Mouse (Mus musculus): ENCODE data around the gene C1galt1c1.

C1galt1c1 gene

DNA sequence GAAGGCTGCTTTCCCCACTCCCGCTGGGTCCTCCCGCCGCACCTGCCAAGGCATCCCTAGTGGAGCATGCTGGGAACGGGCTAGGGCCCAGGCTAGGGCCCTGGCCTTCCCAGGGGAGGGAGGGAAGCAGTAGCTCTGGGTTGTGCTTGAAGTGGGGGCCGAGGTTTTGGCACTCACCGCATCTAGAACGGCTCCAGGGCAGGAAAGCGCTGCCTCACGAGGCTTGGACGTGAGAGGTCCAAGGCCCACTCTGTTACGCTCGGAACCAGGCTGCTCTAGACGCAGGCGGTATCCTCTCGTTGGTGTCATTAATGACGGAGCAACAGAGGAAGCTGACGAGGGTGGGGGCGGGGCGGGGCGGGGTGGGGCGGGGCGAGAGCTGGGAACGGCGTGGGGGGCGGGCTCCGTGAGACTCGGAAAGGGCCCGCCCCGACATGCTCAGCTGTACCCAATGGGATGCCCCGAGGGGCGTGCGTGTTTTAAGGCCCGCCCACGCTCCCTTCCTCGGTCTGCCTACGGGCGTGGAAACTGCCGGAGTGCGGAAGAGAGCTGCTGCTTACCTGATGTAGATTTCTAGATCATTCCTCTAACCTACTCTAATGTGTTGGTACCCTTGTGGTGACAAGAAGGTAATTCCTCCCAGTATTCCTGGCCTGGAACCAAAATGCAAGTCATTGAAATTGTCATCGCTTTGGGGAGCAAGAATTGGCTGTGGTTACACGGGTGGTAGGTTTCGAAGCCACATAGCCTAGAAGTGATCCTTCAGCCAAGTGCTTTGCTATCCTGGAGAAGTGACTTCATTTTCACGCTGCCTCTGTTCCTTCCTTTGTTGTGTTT is at the start of gene C1galt1c1:
Gene C1galt1c1 (minus strand): TSS at position 287 of the 837 bp plus-strand sequence.
- WGBS: 2% methylated on average over 30 of the region's 43 CpGs

GRCm38 (mm10) chrX:38681972-38682371 is 47.1 kb upstream of the C1galt1c1 start:
- WGBS: 75% methylated on average over 2 of the region's 2 CpGs

GRCm38 (mm10) chrX:38669111-38669903 is 34.4 kb upstream of the C1galt1c1 start:
- 80% methylated on average over 6 of the region's 6 CpGs for WGBS

- WGBS: 82% methylated on average over 4 of the region's 4 CpGs
Measured at GRCm38 (mm10) chrX:38656206-38656883, 21.5 kb upstream of the C1galt1c1 start.

DNA sequence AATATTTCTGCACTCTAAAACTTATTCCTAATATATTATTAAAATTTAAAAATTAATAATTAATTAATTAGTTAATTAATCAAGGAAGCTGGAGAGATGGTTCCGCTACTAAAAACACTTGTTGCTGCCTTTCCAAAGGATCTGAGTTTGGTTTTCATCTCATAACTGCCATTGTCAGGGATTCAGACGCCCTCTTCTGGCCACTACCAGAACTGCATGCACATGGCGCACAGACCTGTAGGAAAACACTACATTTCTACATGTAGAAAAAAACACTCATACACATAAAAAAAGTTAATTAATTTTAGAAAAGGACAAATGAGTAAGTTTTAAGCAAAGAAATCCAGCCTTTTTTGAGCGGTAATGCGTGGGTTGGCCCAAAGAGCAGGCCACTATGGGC is 19.8 kb upstream of the C1galt1c1 start:
- WGBS: 90% methylated on average over 5 of the region's 5 CpGs

- 84% methylated on average over 1 of the region's 1 CpGs for WGBS
Measured at GRCm38 (mm10) chrX:38653181-38653580, 18.3 kb upstream of the C1galt1c1 start.

- 51% methylated on average over 5 of the region's 7 CpGs for WGBS
Measured at GRCm38 (mm10) chrX:38651167-38651566, 16.3 kb upstream of the C1galt1c1 start.

DNA sequence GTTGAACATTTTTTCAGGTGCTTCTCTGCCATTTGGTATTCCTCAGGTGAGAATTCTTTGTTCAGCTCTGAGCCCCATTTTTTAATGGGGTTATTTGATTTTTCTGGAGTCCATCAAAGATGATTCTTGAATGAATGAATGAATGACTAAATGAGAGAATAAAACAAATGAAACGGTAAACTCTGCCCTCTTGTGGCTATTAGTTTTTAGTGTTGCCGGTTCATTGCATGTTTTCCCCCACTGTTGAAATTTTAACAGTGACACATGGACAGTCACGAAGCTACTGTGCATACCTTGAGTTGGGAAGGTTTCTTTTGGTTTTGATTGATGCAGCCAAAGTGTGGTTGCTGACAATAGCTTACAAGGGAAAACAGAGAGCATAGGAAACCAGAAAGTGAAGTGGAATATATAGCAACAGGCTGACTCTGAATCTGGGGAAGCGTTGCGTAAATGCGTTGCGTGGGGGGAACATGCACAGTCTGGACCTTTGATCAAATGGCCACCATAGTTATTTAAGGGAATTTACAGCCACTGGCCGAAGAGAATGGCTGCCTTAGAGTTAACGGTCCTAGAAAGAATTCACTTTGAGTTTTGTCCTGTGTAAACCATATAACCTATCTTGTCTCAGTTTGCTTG is 15.6 kb upstream of the C1galt1c1 start:
- WGBS: 45% methylated on average over 9 of the region's 9 CpGs

- WGBS: 86% methylated on average over 4 of the region's 4 CpGs
Measured at GRCm38 (mm10) chrX:38642183-38642582, 7.3 kb upstream of the C1galt1c1 start.

DNA sequence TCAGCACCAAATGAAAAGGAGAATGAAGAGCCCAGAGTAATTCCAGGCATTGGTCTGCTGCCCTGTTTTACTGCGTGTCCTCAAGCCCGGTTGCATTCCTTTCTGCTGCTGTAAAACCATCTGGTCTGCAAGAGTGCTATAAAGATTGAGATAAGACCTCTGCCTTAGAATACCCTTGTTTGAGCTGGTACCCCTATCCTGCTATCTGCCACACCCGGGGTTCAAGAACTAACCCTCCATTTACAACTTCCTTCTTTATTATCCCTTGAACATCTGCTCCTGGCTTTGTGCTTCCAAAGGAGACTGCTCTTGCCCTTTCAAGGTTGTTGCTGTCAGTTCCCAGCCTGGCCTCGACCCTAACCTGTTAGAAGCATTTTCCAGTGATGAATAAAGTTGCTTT is 6.5 kb upstream of the C1galt1c1 start:
- 74% methylated on average over 4 of the region's 4 CpGs for WGBS

GRCm38 (mm10) chrX:38600995-38601369 is 33.9 kb downstream of the C1galt1c1 start:
- 3% methylated on average over 3 of the region's 3 CpGs for WGBS

DNA sequence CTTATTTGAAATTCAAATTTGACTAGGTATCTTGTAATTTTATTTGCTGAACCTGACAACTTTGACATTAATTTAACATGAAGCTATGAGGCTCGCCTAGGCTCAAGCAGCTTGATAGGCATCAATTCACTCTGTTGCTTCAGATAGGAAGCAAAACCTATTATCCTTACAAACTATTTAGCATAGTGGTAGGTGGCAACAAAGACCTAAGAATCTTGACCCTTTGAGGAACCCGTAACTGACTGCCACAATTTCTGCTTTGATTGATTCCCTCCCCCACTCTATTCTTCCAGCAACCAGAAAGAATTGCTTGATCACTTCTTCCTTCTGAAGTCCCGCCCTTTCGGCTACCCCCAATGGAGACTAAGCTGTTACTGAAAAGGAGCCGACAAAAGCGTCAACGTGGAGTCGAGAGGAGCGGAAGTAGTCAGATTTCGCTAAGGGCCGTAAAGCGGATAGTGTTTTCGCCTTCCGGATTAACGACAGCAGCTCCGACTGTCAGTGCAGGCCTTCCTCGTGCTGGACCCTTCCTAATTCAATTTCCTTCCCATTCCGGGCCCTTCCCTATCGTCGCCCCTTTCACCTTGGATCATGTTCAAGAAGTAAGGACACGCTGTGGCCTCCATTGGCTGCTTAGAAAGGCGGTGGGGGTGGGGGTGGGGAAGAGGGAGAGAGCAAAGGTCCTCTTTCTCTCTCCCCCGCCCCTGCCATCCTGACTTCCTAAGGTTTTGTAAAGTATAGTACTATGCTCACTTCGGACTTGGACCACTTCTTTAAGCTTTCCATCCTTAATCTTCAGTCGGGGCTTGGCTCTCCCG is 34.5 kb downstream of the C1galt1c1 start, which contains the start of gene Mcts1:
Gene Mcts1 (plus strand): TSS at position 402 of the 818 bp plus-strand sequence.
- 6% methylated on average over 26 of the region's 26 CpGs for WGBS

DNA sequence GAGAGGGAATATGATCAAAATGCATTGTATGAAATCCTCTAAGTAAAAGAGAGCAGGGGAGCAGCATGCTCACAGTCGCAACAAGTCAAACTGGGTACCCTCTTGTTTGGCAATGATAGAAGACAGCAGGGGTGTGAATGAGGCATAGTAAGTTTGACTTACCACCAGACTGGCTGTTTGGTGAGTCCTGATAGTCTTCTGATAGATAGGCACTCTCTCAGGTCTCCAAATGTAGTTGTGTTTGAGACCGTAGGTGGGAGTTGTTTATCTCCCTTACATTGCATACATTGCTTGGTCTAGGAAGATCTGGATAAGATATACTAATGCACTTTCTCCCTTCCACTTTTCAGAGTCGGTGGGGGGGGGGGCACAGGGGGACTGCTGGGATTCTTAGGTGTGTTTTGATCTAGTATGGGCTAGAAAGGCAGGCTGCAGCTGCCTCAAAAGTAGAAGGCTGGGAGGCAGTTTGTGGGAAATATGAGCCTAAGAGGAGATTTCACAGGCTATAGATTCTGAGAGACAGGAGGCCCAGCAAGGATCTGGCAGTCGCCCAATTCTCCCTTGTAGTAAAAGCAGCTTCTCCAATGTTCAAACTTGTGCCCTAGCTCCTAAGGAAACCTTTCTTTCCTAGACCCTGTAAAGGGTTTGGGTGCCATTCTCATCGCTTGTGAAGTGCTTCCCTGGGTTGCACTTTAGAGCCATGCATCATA is 41.6 kb downstream of the C1galt1c1 start:
- WGBS: 70% methylated on average over 5 of the region's 5 CpGs

DNA sequence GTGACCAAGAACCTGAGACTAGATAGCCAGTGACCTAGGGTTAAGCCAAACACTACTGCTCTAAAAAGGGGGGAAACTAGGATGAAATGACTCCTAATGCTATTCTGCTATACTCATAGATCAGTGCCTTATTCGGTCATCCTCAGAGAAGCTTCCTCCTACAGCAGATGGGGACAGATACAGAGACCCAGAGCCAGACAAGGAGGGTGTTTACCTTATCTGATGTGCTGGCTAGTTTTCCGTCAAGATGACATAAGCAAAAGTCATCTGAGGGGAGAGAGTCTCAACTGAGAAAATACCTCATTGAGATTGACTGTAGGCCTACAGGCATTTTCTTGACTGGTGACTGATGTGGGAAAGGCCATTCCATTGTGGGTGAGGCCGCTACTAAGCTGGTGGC is 43.1 kb downstream of the C1galt1c1 start:
- 97% methylated on average over 3 of the region's 3 CpGs for WGBS

DNA sequence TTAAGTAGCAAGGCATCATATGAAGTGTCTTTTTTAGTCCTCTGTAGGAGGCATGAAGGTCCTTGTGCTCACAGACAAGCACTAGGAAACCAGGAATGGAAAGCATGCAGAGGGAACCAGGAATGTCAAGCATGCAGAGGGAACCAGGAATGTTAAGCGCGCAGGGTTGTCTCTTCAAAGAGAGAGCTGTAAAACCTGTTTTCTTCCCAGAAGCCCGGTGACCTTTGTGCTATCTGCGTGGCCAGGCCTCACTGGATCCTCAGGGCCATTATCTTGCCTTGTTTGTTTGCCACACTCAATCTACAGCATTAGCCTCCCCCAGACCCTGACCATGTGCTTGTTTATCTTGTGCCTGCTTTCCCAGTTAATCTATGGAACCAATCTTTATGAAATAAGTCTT is 45.1 kb downstream of the C1galt1c1 start:
- WGBS: 83% methylated on average over 4 of the region's 4 CpGs

DNA sequence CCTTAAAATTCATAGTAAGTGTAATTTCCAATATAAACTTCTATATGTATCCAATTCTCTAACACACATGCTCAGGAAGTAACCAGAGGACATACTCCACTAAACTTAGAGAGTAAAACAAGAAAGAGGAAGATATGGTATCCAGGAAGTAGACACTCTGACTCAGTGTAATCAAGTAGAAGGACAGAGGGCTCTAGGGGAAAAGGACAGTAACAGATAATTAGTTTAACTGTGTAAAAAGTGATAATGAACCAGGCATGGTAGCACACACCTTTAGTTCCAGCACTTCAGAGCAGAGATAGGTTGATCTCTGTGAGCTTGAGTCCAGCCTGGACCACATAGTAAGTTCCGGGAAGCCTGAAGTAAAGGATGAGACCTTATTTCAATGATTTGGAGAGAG is 53.7 kb downstream of the C1galt1c1 start:
- WGBS: 84% methylated on average over 1 of the region's 1 CpGs

Measured in cerebral cortex, adult 2 months (tissue).